Mouse (Mus musculus): Measurements from ENCODE around the gene Tmem217.

The Tmem217 gene

DNA sequence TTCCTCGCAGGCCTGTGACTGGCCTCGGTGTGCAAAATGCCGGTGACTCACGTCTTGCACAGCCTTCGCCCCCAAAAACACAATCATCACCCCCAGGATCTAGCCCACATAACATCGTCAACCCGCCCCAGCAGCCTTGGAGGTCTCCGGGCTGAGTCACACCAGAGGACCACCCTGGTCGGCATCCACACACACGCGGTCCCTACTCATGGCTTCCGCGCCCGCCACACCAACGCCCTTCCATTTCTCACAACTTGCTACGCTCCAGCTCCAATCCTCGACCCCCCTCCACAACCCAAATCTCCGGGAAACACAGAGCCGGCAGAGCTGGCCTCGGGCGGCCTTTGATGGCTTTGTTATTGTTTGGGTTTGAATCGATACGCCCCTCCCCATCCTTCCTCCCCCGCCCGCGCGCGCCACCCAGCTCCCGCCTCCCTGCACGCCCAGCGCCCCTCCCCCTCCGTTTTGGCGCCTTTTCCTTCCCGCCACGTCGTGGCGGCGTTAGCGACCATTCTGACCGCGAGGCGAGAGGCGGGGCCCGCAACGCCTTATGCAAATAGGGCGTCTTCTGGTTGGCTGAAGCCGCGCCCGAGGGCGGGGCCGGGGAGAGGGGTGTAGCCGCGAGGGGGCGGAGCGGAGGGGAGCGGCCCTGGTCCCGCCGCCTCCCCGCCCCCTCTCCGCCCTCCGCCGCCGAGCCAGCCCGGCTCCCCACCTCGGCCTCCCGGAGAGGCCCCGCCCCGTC lies 62.0 kb downstream of the Tmem217 start:
- peak; percentile 99 for DNase-seq (ENCODE audit: low read depth, low spot score)

DNA sequence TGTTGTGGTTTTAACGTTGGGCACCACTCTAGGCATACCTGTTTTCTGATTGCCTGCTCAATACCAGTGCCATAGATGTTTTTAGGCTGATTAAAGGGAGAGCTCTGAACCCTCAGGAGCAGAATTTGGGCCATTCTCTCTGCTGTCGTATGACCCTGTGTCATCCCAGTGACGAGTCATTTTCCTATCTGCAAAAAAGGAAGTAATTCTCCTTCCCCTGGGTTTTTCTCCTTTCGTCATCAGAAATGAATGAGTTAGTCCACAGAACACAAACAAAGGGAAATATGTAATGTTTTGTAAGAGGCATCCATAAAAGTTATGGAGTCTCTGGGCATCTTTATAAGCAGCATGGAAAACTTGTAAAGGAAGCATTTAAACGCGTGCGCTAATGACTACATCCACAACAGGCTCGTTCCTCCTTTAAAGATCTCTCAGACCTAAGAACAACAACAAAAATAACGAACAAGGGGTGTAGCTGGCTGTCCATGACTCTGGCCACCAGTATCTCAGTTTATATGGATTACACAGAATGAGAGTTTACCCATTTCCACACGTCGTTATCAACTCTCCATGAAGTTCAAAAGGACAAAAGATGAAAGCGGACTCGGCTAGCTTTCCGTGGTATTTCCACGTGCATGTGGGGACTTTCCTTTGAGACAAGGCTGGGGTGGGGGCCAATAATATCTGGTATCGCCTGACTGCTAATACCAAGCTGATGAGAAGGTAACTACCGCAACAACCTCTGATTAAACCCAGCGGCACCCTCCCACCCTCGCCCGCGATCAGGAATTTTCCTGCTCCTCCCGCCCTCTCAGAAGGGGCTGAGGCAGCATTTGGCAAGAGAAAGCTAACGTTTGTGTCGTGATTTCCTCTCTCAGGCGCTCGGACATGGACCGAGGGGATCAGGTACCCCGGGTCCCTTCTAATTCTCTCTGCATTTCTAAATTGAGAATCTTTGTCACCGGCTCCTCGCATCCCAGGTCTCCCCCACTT lies 62.9 kb downstream of the Tmem217 start:
- no peak for DNase-seq (ENCODE audit: low read depth, low spot score)

DNA sequence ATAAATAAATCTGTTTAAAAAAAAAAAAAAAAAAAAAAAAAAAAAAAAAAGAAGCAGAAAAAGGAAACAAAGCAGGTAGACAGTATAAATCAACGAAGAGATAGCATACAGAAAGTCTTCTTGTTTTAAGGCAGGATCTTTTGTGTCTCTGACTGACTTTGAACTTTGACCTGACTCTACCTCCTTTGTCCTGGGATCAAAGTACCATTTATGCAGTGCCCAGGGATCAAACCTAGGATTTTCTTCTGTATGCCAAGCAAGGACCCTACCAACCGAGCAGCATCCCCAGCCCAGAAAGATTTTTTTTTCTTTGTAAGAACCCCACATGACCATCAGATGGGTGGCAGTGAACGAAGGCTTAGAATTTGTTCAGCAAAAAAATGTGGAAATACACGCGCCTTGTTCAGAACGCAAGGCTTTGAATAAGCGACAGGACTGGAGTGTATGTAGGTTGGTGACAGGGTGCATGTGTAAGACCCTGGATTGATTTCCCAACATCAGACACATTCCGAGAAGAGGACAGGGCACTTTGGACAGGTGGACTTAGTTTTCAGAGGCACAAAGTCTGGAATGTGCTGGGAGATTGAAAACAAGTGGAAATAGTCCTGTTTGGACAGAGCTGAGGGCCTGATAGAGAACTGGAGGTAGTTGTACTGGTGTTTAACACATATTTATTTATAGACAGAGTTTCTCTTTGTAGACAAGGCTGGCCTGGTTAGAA lies 63.8 kb downstream of the Tmem217 start:
- DNase-seq (ENCODE audit: low read depth, low spot score) = no peak

DNA sequence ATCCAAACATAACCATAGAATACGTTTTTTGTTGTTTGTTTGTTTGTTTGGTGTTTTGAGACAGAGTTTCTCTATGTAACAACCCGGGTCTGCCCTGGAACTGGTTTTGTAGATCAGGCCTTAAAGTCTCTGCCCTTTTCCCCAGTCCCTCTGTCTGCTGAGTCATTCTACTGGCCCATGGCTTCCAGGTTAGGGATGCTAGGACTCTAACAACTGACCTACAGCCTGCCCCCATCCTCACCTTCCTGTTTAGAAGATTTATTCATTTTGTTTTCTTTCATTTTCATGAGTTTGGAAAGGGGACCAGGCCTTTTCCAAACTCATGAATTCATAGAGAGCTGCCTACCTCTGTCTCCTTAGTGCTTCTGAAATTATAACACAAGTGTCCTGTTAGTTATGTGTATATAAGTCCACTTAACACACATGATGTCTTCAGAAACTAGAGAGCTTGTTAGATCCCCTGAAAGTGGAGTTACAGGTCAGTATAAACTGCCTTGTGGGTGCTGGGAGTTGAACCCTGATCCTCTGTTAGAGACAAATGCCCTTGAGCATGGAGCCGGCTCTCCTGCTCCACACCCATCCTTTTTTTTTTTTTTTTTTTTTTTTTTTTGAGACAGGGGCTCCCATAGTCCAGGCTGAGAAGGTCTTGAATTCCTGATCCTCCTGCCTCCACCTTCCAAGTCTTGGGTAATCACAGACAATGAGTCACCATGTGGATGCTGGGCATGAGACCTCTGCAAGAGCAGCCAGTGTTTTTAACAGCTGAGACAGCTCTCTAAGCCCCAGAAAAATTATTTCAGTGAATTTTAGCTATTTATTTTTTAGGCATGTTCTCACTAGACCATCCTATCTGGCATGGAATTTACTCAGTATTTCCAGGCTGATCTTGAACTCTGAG lies 66.6 kb downstream of the Tmem217 start:
- no peak for DNase-seq (ENCODE audit: low read depth, low spot score)

DNA sequence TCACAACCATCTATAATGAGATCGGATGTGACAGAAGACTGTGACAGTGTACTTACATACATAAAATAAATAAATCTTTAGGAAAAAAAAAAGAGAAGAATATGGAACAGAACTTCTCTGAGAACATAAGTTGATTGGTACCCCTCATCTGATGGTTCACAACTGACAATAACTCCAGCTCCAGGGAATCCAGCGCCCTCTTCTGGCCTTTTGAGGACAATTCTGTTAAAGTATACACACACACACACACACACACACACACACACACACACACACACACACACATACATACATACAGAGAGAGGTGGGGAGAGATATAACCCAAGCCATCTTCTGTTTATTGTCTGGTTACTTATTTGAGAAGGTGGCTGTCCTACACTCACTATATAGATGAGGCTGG lies 67.8 kb downstream of the Tmem217 start:
- no peak for DNase-seq (ENCODE audit: low read depth, low spot score)

DNA sequence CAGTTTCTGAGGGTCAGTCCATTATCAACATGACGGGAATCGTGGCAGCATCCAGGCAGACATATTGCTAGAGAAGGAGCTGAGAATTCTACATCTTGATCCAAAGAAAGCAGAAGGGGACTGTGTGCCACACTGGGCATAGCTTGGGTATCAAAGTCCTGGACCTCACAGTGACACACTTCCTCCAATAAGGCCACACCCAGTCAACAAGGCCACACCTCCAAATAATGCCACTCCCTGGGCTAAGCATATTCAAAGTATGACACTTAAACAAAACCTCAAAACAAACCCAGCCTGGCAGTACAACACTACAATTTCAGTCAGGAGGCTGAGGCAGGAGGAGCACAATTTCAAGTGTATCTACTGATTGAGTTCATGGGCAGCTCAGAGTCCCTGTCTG lies 68.9 kb downstream of the Tmem217 start:
- no peak for DNase-seq (ENCODE audit: low read depth, low spot score)

DNA sequence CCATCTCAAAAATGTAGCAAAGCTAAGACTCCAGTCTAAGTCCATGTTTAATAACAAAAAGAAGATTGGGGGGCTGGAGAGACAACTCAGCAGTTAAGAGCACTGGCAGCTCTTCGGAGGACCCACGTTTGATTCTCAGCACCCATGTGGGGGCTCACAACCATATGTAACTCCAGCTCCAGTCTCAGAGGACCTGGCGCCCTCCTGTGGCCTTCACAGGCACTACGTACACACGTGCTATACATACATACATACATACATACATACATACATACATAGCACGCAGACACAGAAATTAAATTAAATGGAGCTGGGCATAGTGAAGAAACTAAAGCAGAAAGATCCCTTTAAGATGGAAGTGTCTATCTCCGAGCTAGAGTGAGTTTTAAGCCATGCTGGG lies 69.6 kb downstream of the Tmem217 start:
- no peak for DNase-seq (ENCODE audit: low read depth, low spot score)

DNA sequence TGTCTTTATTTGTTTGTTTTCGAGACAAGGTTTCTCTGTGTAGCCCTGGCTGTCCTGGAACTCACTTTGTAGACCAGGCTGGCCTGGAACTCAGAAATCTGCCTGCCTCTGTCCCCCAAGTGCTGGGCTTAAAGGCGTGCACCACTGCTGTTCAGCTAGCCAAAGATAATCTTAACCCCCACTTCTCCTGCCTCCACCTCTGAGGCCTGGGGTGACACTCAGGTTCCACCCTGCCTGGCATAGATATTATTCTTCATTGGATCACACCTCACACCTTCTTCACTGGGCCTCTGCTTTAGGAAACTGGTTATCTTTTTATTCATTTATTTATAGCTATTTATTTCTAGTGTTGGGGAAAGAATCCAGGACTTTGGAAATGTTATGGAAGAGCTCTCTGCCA lies 71.9 kb downstream of the Tmem217 start:
- no peak for DNase-seq (ENCODE audit: low read depth, low spot score)

DNA sequence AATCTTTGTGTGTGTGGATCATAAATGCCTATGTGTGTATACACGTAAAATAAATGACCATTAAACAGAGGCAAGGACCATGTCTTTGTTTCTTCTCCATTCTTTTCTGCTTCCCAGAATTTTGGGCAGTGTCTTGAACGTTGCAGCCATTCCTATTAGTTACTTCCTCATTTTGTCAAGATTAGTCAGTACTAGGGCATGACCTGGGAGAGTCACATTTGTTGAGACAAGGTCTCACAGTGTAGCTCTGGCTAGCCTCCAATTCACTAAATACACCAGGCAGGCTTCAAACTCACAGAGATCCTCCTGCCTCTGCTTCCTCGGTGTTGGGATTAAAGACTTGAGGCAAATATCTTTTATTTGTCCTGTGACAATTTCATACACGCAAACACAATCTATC lies 73.9 kb downstream of the Tmem217 start:
- no peak for DNase-seq (ENCODE audit: low read depth, low spot score)

DNA sequence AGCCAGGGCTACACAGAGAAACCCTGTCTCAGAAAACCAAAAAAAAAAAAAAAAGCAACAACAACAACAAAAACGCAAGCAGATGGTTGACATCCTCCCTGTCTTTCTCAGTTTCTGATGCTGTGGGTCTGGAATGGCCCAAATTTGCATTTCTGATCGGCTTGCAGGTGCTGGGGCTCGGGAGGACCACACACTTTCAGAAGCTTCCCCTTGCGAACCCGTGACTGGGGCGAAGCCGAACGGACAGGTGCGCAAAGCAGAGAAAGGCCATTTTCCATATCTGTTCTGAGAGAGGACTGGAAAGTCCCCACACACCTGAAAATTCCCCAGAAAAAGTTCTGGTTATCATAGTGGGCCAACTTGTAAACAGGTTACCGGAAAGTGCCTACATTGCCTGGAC lies 74.8 kb downstream of the Tmem217 start:
- DNase-seq (ENCODE audit: low read depth, low spot score) = no peak

DNA sequence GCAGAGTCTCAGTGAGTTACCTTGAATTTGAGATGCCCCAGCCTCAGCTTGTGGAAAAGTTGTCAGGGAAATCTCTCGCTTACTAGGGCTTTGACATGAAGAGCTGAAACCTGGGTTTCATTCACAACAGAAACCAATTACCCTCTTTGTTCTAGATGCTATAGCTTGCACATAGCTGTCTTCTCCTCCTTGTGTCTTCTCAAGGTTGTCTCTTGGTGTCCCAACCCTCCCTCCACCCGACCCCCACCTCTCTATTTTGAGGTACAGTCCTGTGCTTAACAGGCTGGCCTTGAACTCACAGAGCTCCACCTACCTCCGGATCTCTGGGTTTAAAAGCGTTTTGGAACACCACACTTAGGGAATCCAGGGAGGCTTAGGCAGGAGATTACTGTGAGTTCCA lies 75.7 kb downstream of the Tmem217 start:
- no peak for DNase-seq (ENCODE audit: low read depth, low spot score)
